Mouse (Mus musculus): ENCODE measurements around the gene Gm5148. TPM values are rescaled to one million over a fixed set of nuclear protein-coding genes. Genes with fewer than 3 reads are reported as not detected.
A peak's percentile ranks its signal among the peaks of the same experiment; 100 is the strongest.

The Gm5148 gene
- polyA plus RNA-seq (2015; fragmentation: Nextera tagmentation; extraction: Ambion mirVana) = 7.5 and 9.6 TPM in 2 replicates

GRCm38 (mm10) chr3:37724171-37724804 lies at the start of gene Gm5148:
Gene Gm5148, minus strand, starts transcription at chr3:37724490.
- 8% methylated on average over 24 of the region's 24 CpGs for WGBS
- Histone ChIP-seq H3K27ac (ENCODE audit: low read length) (peak within 1 kb of the TSS; percentile 94), H3K4me1 (ENCODE audit: insufficient read depth, low read length) (peaks cover 50% of the 10 kb centered on the region), H3K9me3 (ENCODE audit: low read length) (no peaks in the 10 kb centered on the region), H3K36me3 (ENCODE audit: insufficient read depth, low read length) (no peaks in the 10 kb centered on the region), H3K27me3 (ENCODE audit: insufficient read depth, low read length) (no peaks in the 10 kb centered on the region), H3K4me3 (ENCODE audit: low read length) (peak within 1 kb of the TSS; percentile 46), H3K4me2 (replicated peaks; ENCODE audit: low read depth, low read length) (peak within 1 kb of the TSS; percentile 65), H3K9ac (replicated peaks; ENCODE audit: low read length) (peak within 1 kb of the TSS; percentile 64)
- peak; percentile 89 for ATAC-seq (ENCODE audit: low FRiP score, low TSS enrichment)

- no peak overlapping the region for H3K9ac ChIP-seq (replicated peaks; ENCODE audit: low read length)
- H3K27ac ChIP-seq (ENCODE audit: low read length) = no peak overlapping the region
- H3K4me1 ChIP-seq (ENCODE audit: insufficient read depth, low read length) = peaks cover 40% of the 10 kb centered on the region
- ATAC-seq (ENCODE audit: low FRiP score, low TSS enrichment) = no peak
- no peaks in the 10 kb centered on the region for H3K27me3 ChIP-seq (ENCODE audit: insufficient read depth, low read length)
- H3K9me3 ChIP-seq (ENCODE audit: low read length) = no peaks in the 10 kb centered on the region
- H3K4me3 ChIP-seq (ENCODE audit: low read length) = no peak overlapping the region
- no peak overlapping the region for H3K4me2 ChIP-seq (replicated peaks; ENCODE audit: low read depth, low read length)
- H3K36me3 ChIP-seq (ENCODE audit: insufficient read depth, low read length) = no peaks in the 10 kb centered on the region
Observed at GRCm38 (mm10) chr3:37770951-37771350, 46.7 kb upstream of the Gm5148 start.

GRCm38 (mm10) chr3:37769268-37769756 lies 45.0 kb upstream of the Gm5148 start:
- Histone ChIP-seq H3K4me3 (ENCODE audit: low read length) (no peak overlapping the region), H3K36me3 (ENCODE audit: insufficient read depth, low read length) (no peaks in the 10 kb centered on the region), H3K9ac (replicated peaks; ENCODE audit: low read length) (0 out of 2 replicates have a peak overlapping the region, but pooled peaks have one; percentile 12), H3K9me3 (ENCODE audit: low read length) (peaks cover 3% of the 10 kb centered on the region; the same call in 1 of the 2 replicates), H3K4me2 (replicated peaks; ENCODE audit: low read depth, low read length) (peak overlapping the region; percentile 16; the same call in 1 of the 2 replicates), H3K27me3 (ENCODE audit: insufficient read depth, low read length) (no peaks in the 10 kb centered on the region), H3K4me1 (ENCODE audit: insufficient read depth, low read length) (peaks cover 40% of the 10 kb centered on the region), H3K27ac (ENCODE audit: low read length) (peak overlapping the region; percentile 61)
- ATAC-seq (ENCODE audit: low FRiP score, low TSS enrichment) = peak; percentile 82
- 7% methylated on average over 5 of the region's 5 CpGs for WGBS

GRCm38 (mm10) chr3:37767147-37768015 lies 43.1 kb upstream of the Gm5148 start:
- Histone ChIP-seq H3K4me3 (ENCODE audit: low read length) (no peak overlapping the region), H3K4me1 (ENCODE audit: insufficient read depth, low read length) (peaks cover 40% of the 10 kb centered on the region), H3K36me3 (ENCODE audit: insufficient read depth, low read length) (no peaks in the 10 kb centered on the region), H3K4me2 (replicated peaks; ENCODE audit: low read depth, low read length) (no peak overlapping the region), H3K27me3 (ENCODE audit: insufficient read depth, low read length) (no peaks in the 10 kb centered on the region), H3K9ac (replicated peaks; ENCODE audit: low read length) (no peak overlapping the region), H3K27ac (ENCODE audit: low read length) (peak overlapping the region; percentile 55), H3K9me3 (ENCODE audit: low read length) (peaks cover 3% of the 10 kb centered on the region; the same call in 1 of the 2 replicates)
- WGBS = 32% methylated on average over 12 of the region's 12 CpGs
- ATAC-seq (ENCODE audit: low FRiP score, low TSS enrichment) = no peak

GRCm38 (mm10) chr3:37766628-37767027 lies 42.3 kb upstream of the Gm5148 start:
- Histone ChIP-seq H3K9ac (replicated peaks; ENCODE audit: low read length) (no peak overlapping the region), H3K4me2 (replicated peaks; ENCODE audit: low read depth, low read length) (no peak overlapping the region), H3K27me3 (ENCODE audit: insufficient read depth, low read length) (no peaks in the 10 kb centered on the region), H3K36me3 (ENCODE audit: insufficient read depth, low read length) (no peaks in the 10 kb centered on the region), H3K27ac (ENCODE audit: low read length) (peak overlapping the region; percentile 37), H3K9me3 (ENCODE audit: low read length) (peaks cover 3% of the 10 kb centered on the region; the same call in 1 of the 2 replicates), H3K4me3 (ENCODE audit: low read length) (no peak overlapping the region), H3K4me1 (ENCODE audit: insufficient read depth, low read length) (peaks cover 40% of the 10 kb centered on the region)
- ATAC-seq (ENCODE audit: low FRiP score, low TSS enrichment) = peak; percentile 66; the same call in 1 of the 2 replicates
- WGBS = 14% methylated on average over 4 of the region's 4 CpGs

- no peak overlapping the region for H3K4me2 ChIP-seq (replicated peaks; ENCODE audit: low read depth, low read length)
- H3K4me1 ChIP-seq (ENCODE audit: insufficient read depth, low read length) = peaks cover 40% of the 10 kb centered on the region
- ATAC-seq (ENCODE audit: low FRiP score, low TSS enrichment) = no peak
- peaks cover 3% of the 10 kb centered on the region; the same call in 1 of the 2 replicates for H3K9me3 ChIP-seq (ENCODE audit: low read length)
- no peaks in the 10 kb centered on the region for H3K36me3 ChIP-seq (ENCODE audit: insufficient read depth, low read length)
- no peak overlapping the region for H3K9ac ChIP-seq (replicated peaks; ENCODE audit: low read length)
- 57% methylated on average over 5 of the region's 5 CpGs for WGBS
- no peak overlapping the region for H3K27ac ChIP-seq (ENCODE audit: low read length)
- H3K27me3 ChIP-seq (ENCODE audit: insufficient read depth, low read length) = no peaks in the 10 kb centered on the region
- H3K4me3 ChIP-seq (ENCODE audit: low read length) = no peak overlapping the region
Observed at GRCm38 (mm10) chr3:37765971-37766370, 41.7 kb upstream of the Gm5148 start.

GRCm38 (mm10) chr3:37765275-37765674 lies 41.0 kb upstream of the Gm5148 start:
- Histone ChIP-seq H3K9me3 (ENCODE audit: low read length) (peaks cover 3% of the 10 kb centered on the region; the same call in 1 of the 2 replicates), H3K9ac (replicated peaks; ENCODE audit: low read length) (no peak overlapping the region), H3K4me1 (ENCODE audit: insufficient read depth, low read length) (peaks cover 40% of the 10 kb centered on the region), H3K27me3 (ENCODE audit: insufficient read depth, low read length) (no peaks in the 10 kb centered on the region), H3K4me2 (replicated peaks; ENCODE audit: low read depth, low read length) (no peak overlapping the region), H3K4me3 (ENCODE audit: low read length) (no peak overlapping the region), H3K27ac (ENCODE audit: low read length) (no peak overlapping the region), H3K36me3 (ENCODE audit: insufficient read depth, low read length) (no peaks in the 10 kb centered on the region)
- ATAC-seq (ENCODE audit: low FRiP score, low TSS enrichment) = no peak
- 88% methylated on average over 3 of the region's 3 CpGs for WGBS

GRCm38 (mm10) chr3:37762303-37762702 lies 38.0 kb upstream of the Gm5148 start:
- WGBS = 81% methylated on average over 3 of the region's 3 CpGs
- Histone ChIP-seq H3K9me3 (ENCODE audit: low read length) (peaks cover 3% of the 10 kb centered on the region; the same call in 1 of the 2 replicates), H3K27me3 (ENCODE audit: insufficient read depth, low read length) (no peaks in the 10 kb centered on the region), H3K27ac (ENCODE audit: low read length) (no peak overlapping the region), H3K36me3 (ENCODE audit: insufficient read depth, low read length) (no peaks in the 10 kb centered on the region), H3K4me1 (ENCODE audit: insufficient read depth, low read length) (peaks cover 24% of the 10 kb centered on the region), H3K9ac (replicated peaks; ENCODE audit: low read length) (no peak overlapping the region), H3K4me2 (replicated peaks; ENCODE audit: low read depth, low read length) (no peak overlapping the region), H3K4me3 (ENCODE audit: low read length) (no peak overlapping the region)
- no peak for ATAC-seq (ENCODE audit: low FRiP score, low TSS enrichment)

- Histone ChIP-seq H3K4me1 (ENCODE audit: insufficient read depth, low read length) (peaks cover 19% of the 10 kb centered on the region), H3K9ac (replicated peaks; ENCODE audit: low read length) (no peak overlapping the region), H3K4me2 (replicated peaks; ENCODE audit: low read depth, low read length) (no peak overlapping the region), H3K9me3 (ENCODE audit: low read length) (peaks cover 3% of the 10 kb centered on the region; the same call in 1 of the 2 replicates), H3K36me3 (ENCODE audit: insufficient read depth, low read length) (no peaks in the 10 kb centered on the region), H3K27me3 (ENCODE audit: insufficient read depth, low read length) (no peaks in the 10 kb centered on the region), H3K4me3 (ENCODE audit: low read length) (no peak overlapping the region), H3K27ac (ENCODE audit: low read length) (no peak overlapping the region)
- 84% methylated on average over 5 of the region's 5 CpGs for WGBS
- no peak for ATAC-seq (ENCODE audit: low FRiP score, low TSS enrichment)
Observed at GRCm38 (mm10) chr3:37761741-37762140, 37.5 kb upstream of the Gm5148 start.

Measured in kidney, embryonic 16.5 days (tissue).